Mouse (Mus musculus) C2C12 (cell line): ENCODE results near the gene Slc7a11.

Experiments
- CTCF ChIP-seq: IDR thresholded peaks from one replicate; pipeline ENCODE4 v1.5.1; 2011; ENCODE audit not compliant: control insufficient read depth, insufficient read depth, insufficient read length
- MAX ChIP-seq: IDR thresholded peaks from one replicate; pipeline ENCODE4 v1.6.1; 2011; ENCODE audit warnings: mild to moderate bottlenecking, control low read depth
- MYOD1 ChIP-seq: IDR thresholded peaks from one replicate; pipeline ENCODE4 v1.6.1; 2011; ENCODE audit warnings: low read depth; ENCODE audit not compliant: control insufficient read depth, insufficient read length

DNA sequence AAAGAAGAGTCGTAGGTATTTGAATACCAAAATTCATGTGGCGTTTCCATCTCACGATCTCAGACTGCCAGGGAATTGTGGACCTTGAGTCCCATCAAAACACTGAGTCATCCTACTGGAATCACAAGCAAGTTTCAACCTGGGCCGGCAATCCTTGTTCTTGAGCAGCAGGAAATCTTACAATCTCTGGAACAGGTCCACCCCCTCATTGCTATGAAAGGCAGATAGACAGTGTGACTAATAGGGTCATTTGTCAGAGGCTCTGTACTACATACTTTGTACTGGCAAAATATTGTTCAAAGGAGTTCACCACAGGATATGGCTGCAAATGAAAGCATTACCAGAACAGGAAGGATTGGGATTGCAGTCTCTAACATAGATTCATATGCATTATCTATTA is 13.2 kb upstream of the Slc7a11 start:
- TF ChIP-seq CTCF, result no peak
- TF ChIP-seq MAX, result no peak
- TF ChIP-seq MYOD1, result no peak
